Mouse (Mus musculus): ENCODE measurements around the gene Il10. TPM values are rescaled to one million over a fixed set of nuclear protein-coding genes. Genes with fewer than 3 reads are reported as not detected.

Il10 gene
- polyA plus RNA-seq, 3 experiments from 2014 or later: 7.5 to 13.6 (median 8.0) TPM

Other genes with a start within 250 kb of the Il10 start
- under 1 TPM in 1 of 3 experiments, not detected in 2; 0.19 TPM for gene Fcamr, start 218.9 kb upstream of the Il10 start, polyA plus RNA-seq (2017; shearing (Covaris generic))
- under 1 TPM in 1 of 3 experiments, not detected in 2; 0.19 TPM for gene Pigr, start 193.2 kb upstream of the Il10 start, polyA plus RNA-seq (2017; shearing (Covaris generic))
- gene Fcmr, start 154.2 kb upstream of the Il10 start, polyA plus RNA-seq (2017; shearing (Covaris generic)): 1 to 10 TPM in 2 of 3 experiments, not detected in 1; 2.2 to 2.7 TPM
- not detected for gene Il24, start 132.4 kb upstream of the Il10 start, polyA plus RNA-seq (2017; shearing (Covaris generic))
- not detected for gene Il20, start 108.4 kb upstream of the Il10 start, polyA plus RNA-seq (2017; shearing (Covaris generic))
- gene Il19, start 79.7 kb upstream of the Il10 start, polyA plus RNA-seq (2017; shearing (Covaris generic)): under 1 TPM in 1 of 3 experiments, not detected in 2; 0.35 TPM
- 10 to 100 TPM in 1 of 3 experiments, 1 to 10 TPM in 2; 9.0 to 11.8 (median 9.8) TPM for gene Mapkapk2, start 78.0 kb downstream of the Il10 start, polyA plus RNA-seq (2017; shearing (Covaris generic))
- gene Dyrk3, start 118.5 kb downstream of the Il10 start, polyA plus RNA-seq (2017; shearing (Covaris generic)): under 1 TPM in 1 of 3 experiments, not detected in 2; 0.26 TPM
- gene Eif2d, start 133.3 kb downstream of the Il10 start, polyA plus RNA-seq (2017; shearing (Covaris generic)): 10 to 100 TPM; 53.4 to 71.7 (median 60.8) TPM
- 100 to 1,000 TPM; 267 to 383 (median 370) TPM for gene Rassf5, start 225.4 kb downstream of the Il10 start, polyA plus RNA-seq (2017; shearing (Covaris generic))